Mouse (Mus musculus): ENCODE data around the gene Krtap19-4.

DNA sequence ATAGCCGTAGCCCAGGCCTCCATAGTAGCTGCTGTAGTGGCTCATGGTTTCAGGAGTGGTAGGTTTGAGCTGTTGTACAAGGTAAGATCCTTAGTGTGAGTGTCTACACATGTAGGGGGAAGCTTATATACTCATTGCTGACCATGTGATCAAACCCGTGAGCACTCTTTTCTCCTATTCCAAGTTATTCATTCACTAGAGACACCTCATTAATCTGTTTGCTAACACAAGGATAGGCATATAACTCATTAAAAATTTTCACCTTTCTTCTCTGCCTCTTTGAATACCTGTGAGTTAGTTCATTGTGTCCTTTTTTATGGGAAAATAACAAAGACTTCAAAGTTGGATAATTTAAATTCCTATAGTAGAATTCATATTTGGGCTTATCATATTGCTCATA is 7.0 kb downstream of the Krtap19-4 start, which contains the start of gene Krtap19-3:
- TF ChIP-seq GATA1 (IDR thresholded peaks at IDR 0.05; ENCODE audit: borderline replicate concordance, low read length) (no peak), FLI1 (IDR thresholded peaks at IDR 0.05; ENCODE audit: low read length) (no peak)

Measured in megakaryocyte, embryonic 14.5 days (primary cell).